Mouse (Mus musculus) spleen, adult 2 months (tissue): ENCODE measurements around the gene Ppm1m. TPM values are rescaled to one million over a fixed set of nuclear protein-coding genes. Genes with fewer than 3 reads are reported as not detected.
A peak's percentile ranks its signal among the peaks of the same experiment; 100 is the strongest.

Experiments used
- DNase-seq, 2 experiments: peaks; one replicate each; pipeline versions ENCODE4 v3.0.0 to v3.0.0-alpha.2; 2012 to 2021; ENCODE audit warnings: low spot score in 2 of 2, low read depth in 1 of 2
- H3K27ac ChIP-seq: fragments of 200-500 bp; 2 replicates; pipeline ENCODE4 v1.5.1; 2012; ENCODE audit warnings: low read length, inconsistent platforms; ENCODE audit not compliant: insufficient read depth
- H3K27me3 ChIP-seq: fragments of 200-500 bp; 2 replicates; pipeline ENCODE4 v1.6.1; 2012; ENCODE audit warnings: mild to moderate bottlenecking, moderate library complexity, low read length, inconsistent platforms; ENCODE audit not compliant: control insufficient read depth, insufficient read depth
- H3K36me3 ChIP-seq: fragments of 200-500 bp; 2 replicates; pipeline ENCODE4 v1.6.1; 2012; ENCODE audit warnings: mild to moderate bottlenecking, low read length, inconsistent platforms; ENCODE audit not compliant: control insufficient read depth, insufficient read depth
- H3K4me1 ChIP-seq: fragments of 200-500 bp; 2 replicates; pipeline ENCODE4 v1.6.1; 2011; ENCODE audit warnings: inconsistent platforms; ENCODE audit not compliant: control insufficient read depth, insufficient read depth, insufficient read length
- H3K4me3 ChIP-seq: fragments of 200-500 bp; 2 replicates; pipeline ENCODE4 v1.5.1; 2011; ENCODE audit warnings: mild to moderate bottlenecking, inconsistent platforms; ENCODE audit not compliant: insufficient read depth, insufficient read length; ENCODE audit errors: extremely low read depth
- CTCF ChIP-seq: fragments of 200-500 bp; IDR thresholded peaks from 2 replicates; pipeline ENCODE4 v1.5.1; 2011; ENCODE audit warnings: mild to moderate bottlenecking, inconsistent platforms; ENCODE audit not compliant: insufficient read depth, insufficient read length, insufficient replicate concordance; ENCODE audit errors: extremely low read depth
- POLR2A ChIP-seq: fragments of 200-500 bp; IDR thresholded peaks from 2 replicates; pipeline ENCODE4 v1.6.1; 2011; ENCODE audit warnings: low read depth, low read length, inconsistent platforms
- WGBS: fragments of 180-500 bp; shearing (Covaris S2); methylation state at CpG from one replicate; pipeline ENCODE4 v1.1.7; 2018; 5-methylcytosine and 5-hydroxymethylcytosine counted together
- polyA plus RNA-seq: library from polyadenylated mRNA; depleted of rRNA; stranded (reverse); fragments of >200 nt; gene quantifications from 2 replicates; pipeline ENCODE4 v1.2.3, GENCODE M21; 2012; rRNA removed

Gene Ppm1m
- polyA plus RNA-seq: 87.4 and 95.8 TPM in 2 replicates

GRCm38 (mm10) chr9:106199535-106200272, at the start of gene Ppm1m:
Gene Ppm1m, minus strand, starts transcription at chr9:106199746.
- H3K36me3 ChIP-seq: peaks cover 14% of the 10 kb centered on the region
- DNase-seq: no peak
- TF ChIP-seq POLR2A: no peak
- TF ChIP-seq CTCF: no peak
- H3K4me1 ChIP-seq: peaks cover 35% of the 10 kb centered on the region
- peak within 1 kb of the TSS; percentile 80 for H3K27ac ChIP-seq
- H3K4me3 ChIP-seq: peak within 1 kb of the TSS; percentile 73
- WGBS: 51% methylated on average over 18 of the region's 18 CpGs
- no peaks in the 10 kb centered on the region for H3K27me3 ChIP-seq

GRCm38 (mm10) chr9:106242813-106243488, 43.4 kb upstream of the Ppm1m start:
- DNase-seq: no peak
- Histone ChIP-seq H3K4me1 (peaks cover 9% of the 10 kb centered on the region; the same call in 1 of the 2 replicates), H3K27ac (peak overlapping the region; percentile 16; the same call in 1 of the 2 replicates), H3K4me3 (no peak overlapping the region), H3K36me3 (peaks cover 21% of the 10 kb centered on the region), H3K27me3 (no peaks in the 10 kb centered on the region)
- TF ChIP-seq CTCF (no peak), POLR2A (no peak)
- whole genome bisulfite sequencing: 63% methylated on average over 19 of the region's 19 CpGs

DNA sequence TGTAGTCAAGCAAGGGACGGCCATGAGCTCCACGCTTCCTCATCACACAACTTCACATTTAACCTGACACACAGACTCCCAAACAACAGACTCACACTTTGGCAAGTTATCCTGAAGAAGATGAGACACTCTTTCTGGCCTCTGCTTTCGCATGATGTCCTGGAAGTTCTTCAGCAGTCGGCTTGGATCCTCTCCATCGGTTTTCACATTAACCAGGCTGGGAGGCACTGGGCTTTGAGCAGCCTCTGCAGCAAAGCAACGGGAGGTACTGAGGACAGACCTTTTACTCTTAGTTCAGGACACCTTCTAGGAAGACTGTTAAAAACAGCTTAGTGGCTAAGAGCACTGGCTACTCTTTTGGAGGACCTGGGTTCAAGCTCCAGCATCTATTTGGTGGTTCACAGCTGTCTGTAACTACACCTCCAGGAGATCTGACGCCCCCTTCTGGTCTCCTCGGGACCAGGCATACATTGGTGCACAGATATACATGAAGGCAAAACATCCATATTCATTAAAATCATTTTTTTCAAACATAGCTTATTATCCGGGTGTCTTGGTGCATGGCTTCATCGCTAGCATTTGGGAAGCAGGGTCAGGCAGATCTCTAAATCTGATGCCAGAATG, 42.1 kb upstream of the Ppm1m start:
- no peak overlapping the region for H3K27ac ChIP-seq
- 91% methylated on average over 10 of the region's 10 CpGs for WGBS
- peaks cover 2% of the 10 kb centered on the region; the same call in 1 of the 2 replicates for H3K4me1 ChIP-seq
- peaks cover 28% of the 10 kb centered on the region for H3K36me3 ChIP-seq
- H3K4me3 ChIP-seq: no peak overlapping the region
- no peak for DNase-seq
- no peak for TF ChIP-seq CTCF
- TF ChIP-seq POLR2A: no peak
- no peaks in the 10 kb centered on the region for H3K27me3 ChIP-seq

DNA sequence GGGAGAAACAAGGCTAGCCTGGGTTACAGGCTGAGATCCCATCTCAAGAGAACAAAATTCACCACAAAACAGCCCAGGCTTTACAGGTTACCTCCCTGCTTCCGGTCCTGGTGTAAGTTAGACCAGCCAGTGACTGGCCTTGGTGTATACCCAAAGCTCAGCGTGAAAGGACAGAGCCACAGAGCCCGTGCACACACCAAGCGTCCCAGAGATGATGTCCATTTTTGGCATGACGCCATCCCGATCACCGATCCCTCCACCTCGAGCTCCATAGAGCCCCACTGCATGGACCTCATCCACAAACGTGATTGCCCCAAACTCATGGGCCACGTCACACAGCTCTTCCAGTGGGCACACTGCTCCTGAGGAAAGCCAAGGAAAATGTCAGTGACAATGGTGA, 38.3 kb upstream of the Ppm1m start:
- 93% methylated on average over 10 of the region's 10 CpGs for WGBS
- peaks cover 45% of the 10 kb centered on the region for H3K36me3 ChIP-seq
- H3K27ac ChIP-seq: no peak overlapping the region
- no peak overlapping the region for H3K4me3 ChIP-seq
- TF ChIP-seq CTCF (no peak), POLR2A (no peak)
- no peaks in the 10 kb centered on the region for H3K4me1 ChIP-seq
- H3K27me3 ChIP-seq: no peaks in the 10 kb centered on the region
- DNase-seq: no peak

- Histone ChIP-seq H3K4me1 (no peaks in the 10 kb centered on the region), H3K27ac (no peak overlapping the region), H3K4me3 (no peak overlapping the region), H3K27me3 (no peaks in the 10 kb centered on the region), H3K36me3 (peaks cover 47% of the 10 kb centered on the region)
- 88% methylated on average over 8 of the region's 8 CpGs for WGBS
- TF ChIP-seq CTCF (no peak), POLR2A (no peak)
- DNase-seq: no peak
These were observed 37.9 kb upstream of the Ppm1m start for GRCm38 (mm10) chr9:106237401-106237800.

GRCm38 (mm10) chr9:106236818-106237211, 37.3 kb upstream of the Ppm1m start:
- peak overlapping the region; percentile 34 for H3K27ac ChIP-seq
- DNase-seq: no peak
- H3K27me3 ChIP-seq: no peaks in the 10 kb centered on the region
- H3K4me1 ChIP-seq: no peaks in the 10 kb centered on the region
- peaks cover 44% of the 10 kb centered on the region for H3K36me3 ChIP-seq
- no peak overlapping the region for H3K4me3 ChIP-seq
- TF ChIP-seq POLR2A (no peak), CTCF (no peak)
- WGBS: 90% methylated on average over 3 of the region's 3 CpGs
